Mouse (Mus musculus): Measurements from ENCODE around the gene Pnpla5.

GRCm38 (mm10) chr15:84120612-84121011 is 2.4 kb downstream of the Pnpla5 start:
- TF ChIP-seq CTCF (IDR thresholded peaks at IDR 0.05; ENCODE audit: low read depth) = peak; percentile 61
- no peak for TF ChIP-seq EP300 (IDR thresholded peaks at IDR 0.05; ENCODE audit: low read depth)

All from liver, postnatal 0 days (tissue).